Mouse (Mus musculus) liver, embryonic 14.5 days (tissue): ENCODE data around the gene Rab27a. TPM values are rescaled to one million over a fixed set of nuclear protein-coding genes. Genes with fewer than 3 reads are reported as not detected.

Experiments used
- ATAC-seq: fragments of 200-750 bp; cut with Nextera tagmentation; 2 replicates; pipeline ENCODE4 v1.8.0; 2017; ENCODE audit warnings: moderate number of reproducible peaks, mild to moderate bottlenecking, moderate library complexity; ENCODE audit not compliant: insufficient read depth
- DNase-seq, 3 experiments: peaks; one replicate each; pipeline ENCODE4 v3.0.0-alpha.2; 2012 to 2013; ENCODE audit warnings: low read depth in 3 of 3, low spot score in 3 of 3
- H3K27ac ChIP-seq: fragments of 300-500 bp; sonication (generic); 2 replicates; pipeline ENCODE4 v1.5.1; 2014; ENCODE audit warnings: moderate library complexity, mild to moderate bottlenecking, control low read depth, inconsistent platforms
- H3K27me3 ChIP-seq: fragments of 300-500 bp; sonication (generic); 2 replicates; pipeline ENCODE4 v1.6.1; 2014; ENCODE audit warnings: mild to moderate bottlenecking, low read length, moderate library complexity; ENCODE audit not compliant: control insufficient read depth, insufficient read depth
- H3K36me3 ChIP-seq: fragments of 300-500 bp; sonication (generic); replicated peaks from 2 replicates; pipeline ENCODE4 v1.6.1; 2014; ENCODE audit warnings: low read depth; ENCODE audit not compliant: control insufficient read depth, insufficient read depth
- H3K4me1 ChIP-seq, 2 experiments: fragments of 200-500 bp in 1 of 2; fragments of 300-500 bp in 1 of 2; sonication (generic) in 1 of 2; replicated peaks; 2 replicates each; pipeline ENCODE4 v1.6.1; 2012 to 2014; ENCODE audit warnings: antibody characterized with exemption in 1 of 2, inconsistent platforms in 1 of 2, low read length in 1 of 2; ENCODE audit not compliant: control insufficient read depth in 2 of 2, insufficient read depth in 2 of 2
- H3K4me2 ChIP-seq: fragments of 300-500 bp; sonication (generic); 2 replicates; pipeline ENCODE4 v1.6.1; 2014; ENCODE audit warnings: low read depth, mild to moderate bottlenecking, control low read depth, moderate library complexity
- H3K4me3 ChIP-seq, 2 experiments: fragments of 200-500 bp in 1 of 2; fragments of 300-500 bp in 1 of 2; sonication (generic) in 1 of 2; 2 replicates each; pipeline ENCODE4 v1.5.1; 2012 to 2014; ENCODE audit warnings: low read depth in 2 of 2, low read length in 2 of 2, mild to moderate bottlenecking in 2 of 2, control low read depth in 1 of 2, inconsistent platforms in 1 of 2, moderate library complexity in 1 of 2; ENCODE audit not compliant: insufficient read depth in 1 of 2
- H3K9ac ChIP-seq: fragments of 300-500 bp; sonication (generic); replicated peaks from 2 replicates; pipeline ENCODE4 v1.6.1; 2014; ENCODE audit warnings: mild to moderate bottlenecking, control low read depth, moderate library complexity
- H3K9me3 ChIP-seq: fragments of 300-500 bp; sonication (generic); 2 replicates; pipeline ENCODE4 v1.6.1; 2016; ENCODE audit warnings: low read length, mixed read lengths; ENCODE audit not compliant: control insufficient read depth
- CTCF ChIP-seq: IDR thresholded peaks from 2 replicates; pipeline ENCODE4 v1.5.1; 2016; ENCODE audit warnings: antibody characterized with exemption, low read depth, control low read depth
- EP300 ChIP-seq: IDR thresholded peaks from 2 replicates; pipeline ENCODE4 v1.6.1; 2016; ENCODE audit warnings: antibody characterized with exemption, low read depth
- WGBS: fragments of 180-500 bp; shearing (Covaris S2); extraction: QIAGEN DNeasy Blood & Tissue Kit; methylation state at CpG from one replicate; pipeline ENCODE4 v1.1.7; 2014; ENCODE audit not compliant: insufficient replicate concordance; 5-methylcytosine and 5-hydroxymethylcytosine counted together
- polyA plus RNA-seq, 2 experiments: library from polyadenylated mRNA; depleted of rRNA in 1 of 2; stranded (reverse) in 1 of 2; unstranded in 1 of 2; fragments of >200 nt; fragmentation: Nextera tagmentation in 1 of 2; extraction: Ambion mirVana in 1 of 2; gene quantifications; 2 replicates each; pipeline versions ENCODE4 v1.2.1 to v1.2.3; 2012 to 2014

Gene Rab27a
- polyA plus RNA-seq, 2 experiments = 1.6 to 2.8 TPM

- WGBS = 58% methylated on average over 3 of the region's 3 CpGs
- Histone ChIP-seq H3K9ac (no peak overlapping the region), H3K27me3 (no peaks in the 10 kb centered on the region), H3K36me3 (no peaks in the 10 kb centered on the region), H3K27ac (no peak overlapping the region), H3K4me1 (peaks cover 0 to 4% of the 10 kb centered on the region in 2 experiments; a peak in 2 of 4 replicates), H3K4me2 (no peak overlapping the region), H3K4me3 (no peak overlapping the region), H3K9me3 (no peaks in the 10 kb centered on the region)
- TF ChIP-seq EP300 (no peak), CTCF (no peak)
- ATAC-seq (no peak), DNase-seq (no peak)
These were observed 42.5 kb upstream of the Rab27a start for GRCm38 (mm10) chr9:73002177-73002576.

- Histone ChIP-seq H3K4me2 (no peak overlapping the region), H3K4me1 (peaks cover 0 to 4% of the 10 kb centered on the region in 2 experiments; a peak in 2 of 4 replicates), H3K9me3 (no peaks in the 10 kb centered on the region), H3K27ac (no peak overlapping the region), H3K27me3 (no peaks in the 10 kb centered on the region), H3K9ac (no peak overlapping the region), H3K4me3 (no peak overlapping the region), H3K36me3 (no peaks in the 10 kb centered on the region)
- 77% methylated on average over 8 of the region's 8 CpGs for WGBS
- ATAC-seq = no peak
- TF ChIP-seq CTCF = no peak
- TF ChIP-seq EP300 = no peak
- DNase-seq = no peak
These were observed 40.6 kb upstream of the Rab27a start for GRCm38 (mm10) chr9:73004076-73004475.

- Histone ChIP-seq H3K36me3 (no peaks in the 10 kb centered on the region), H3K4me3 (no peak overlapping the region), H3K27me3 (no peaks in the 10 kb centered on the region), H3K4me1 (peaks cover 0 to 4% of the 10 kb centered on the region in 2 experiments; a peak in 2 of 4 replicates), H3K27ac (no peak overlapping the region), H3K4me2 (no peak overlapping the region), H3K9me3 (no peaks in the 10 kb centered on the region), H3K9ac (no peak overlapping the region)
- WGBS = 67% methylated on average over 6 of the region's 6 CpGs
- DNase-seq = no peak
- ATAC-seq = no peak
- TF ChIP-seq EP300 (no peak), CTCF (no peak)
These were observed 39.5 kb upstream of the Rab27a start for GRCm38 (mm10) chr9:73005106-73005505.

- Histone ChIP-seq H3K36me3 (no peaks in the 10 kb centered on the region), H3K27me3 (no peaks in the 10 kb centered on the region), H3K4me3 (no peak overlapping the region), H3K4me1 (peaks cover 0 to 4% of the 10 kb centered on the region in 2 experiments; a peak in 2 of 4 replicates), H3K9ac (no peak overlapping the region), H3K4me2 (no peak overlapping the region), H3K27ac (no peak overlapping the region), H3K9me3 (no peaks in the 10 kb centered on the region)
- TF ChIP-seq EP300 = no peak
- peak; percentile 21; the same call in 1 of the 2 replicates for TF ChIP-seq CTCF
- WGBS = 85% methylated on average over 3 of the region's 3 CpGs
- no peak for DNase-seq
- no peak for ATAC-seq
These were observed 38.5 kb upstream of the Rab27a start for GRCm38 (mm10) chr9:73006175-73006574.

GRCm38 (mm10) chr9:73008384-73008783 lies 36.3 kb upstream of the Rab27a start:
- no peak overlapping the region for H3K4me2 ChIP-seq
- no peak overlapping the region for H3K4me3 ChIP-seq
- no peak overlapping the region for H3K9ac ChIP-seq
- WGBS = 27% methylated on average over 3 of the region's 3 CpGs
- H3K27me3 ChIP-seq = no peaks in the 10 kb centered on the region
- TF ChIP-seq EP300 = no peak
- no peak for TF ChIP-seq CTCF
- ATAC-seq (no peak), DNase-seq (no peak)
- no peaks in the 10 kb centered on the region for H3K36me3 ChIP-seq
- no peaks in the 10 kb centered on the region for H3K4me1 ChIP-seq
- H3K9me3 ChIP-seq = no peaks in the 10 kb centered on the region
- H3K27ac ChIP-seq = no peak overlapping the region
